Mouse (Mus musculus): Measurements from ENCODE around the gene Zfp148. TPM values are rescaled to one million over a fixed set of nuclear protein-coding genes. Genes with fewer than 3 reads are reported as not detected.

The Zfp148 gene
- 10 to 100 TPM; 44.3 to 57.6 TPM for polyA plus RNA-seq (2017; shearing (Covaris generic))

GRCm38 (mm10) chr16:33379944-33380881 is at the start of gene Zfp148:
TSS of gene Zfp148 (plus strand) at chr16:33380836.
- peak; percentile 83 for ATAC-seq

GRCm38 (mm10) chr16:33333015-33333414 is 47.6 kb upstream of the Zfp148 start:
- no peak for ATAC-seq

GRCm38 (mm10) chr16:33337177-33337576 is 43.5 kb upstream of the Zfp148 start:
- ATAC-seq: peak; percentile 93

- ATAC-seq: peak; percentile 57
Observed at GRCm38 (mm10) chr16:33337681-33338080, 43.0 kb upstream of the Zfp148 start.

- no peak for ATAC-seq
Observed at GRCm38 (mm10) chr16:33338492-33338891, 42.1 kb upstream of the Zfp148 start.

- ATAC-seq: no peak
Observed at GRCm38 (mm10) chr16:33339476-33339875, 41.2 kb upstream of the Zfp148 start.

GRCm38 (mm10) chr16:33342356-33342755 is 38.3 kb upstream of the Zfp148 start:
- ATAC-seq: no peak

GRCm38 (mm10) chr16:33343106-33343505 is 37.5 kb upstream of the Zfp148 start:
- ATAC-seq: no peak

GRCm38 (mm10) chr16:33343601-33344000 is 37.0 kb upstream of the Zfp148 start:
- peak; percentile 93 for ATAC-seq

- peak; percentile 15 for ATAC-seq
Observed at GRCm38 (mm10) chr16:33344379-33344778, 36.3 kb upstream of the Zfp148 start.

GRCm38 (mm10) chr16:33344875-33345274 is 35.8 kb upstream of the Zfp148 start:
- ATAC-seq: peak; percentile 40

GRCm38 (mm10) chr16:33346376-33346775 is 34.3 kb upstream of the Zfp148 start:
- no peak for ATAC-seq

GRCm38 (mm10) chr16:33347134-33347533 is 33.5 kb upstream of the Zfp148 start:
- no peak for ATAC-seq

- peak; percentile 77 for ATAC-seq
Observed at GRCm38 (mm10) chr16:33357805-33358204, 22.8 kb upstream of the Zfp148 start.

GRCm38 (mm10) chr16:33365772-33366171 is 14.9 kb upstream of the Zfp148 start:
- ATAC-seq: no peak

GRCm38 (mm10) chr16:33368632-33369031 is 12.0 kb upstream of the Zfp148 start:
- no peak for ATAC-seq

- peak; percentile 97 for ATAC-seq
Observed at GRCm38 (mm10) chr16:33370836-33371235, 9.8 kb upstream of the Zfp148 start.

GRCm38 (mm10) chr16:33372611-33373010 is 8.0 kb upstream of the Zfp148 start:
- ATAC-seq: no peak

- no peak for ATAC-seq
Observed at GRCm38 (mm10) chr16:33373326-33373725, 7.3 kb upstream of the Zfp148 start.

- ATAC-seq: no peak
Observed at GRCm38 (mm10) chr16:33376266-33376665, 4.4 kb upstream of the Zfp148 start.

- ATAC-seq: no peak
Observed at GRCm38 (mm10) chr16:33379219-33379943, 1.3 kb upstream of the Zfp148 start.

- ATAC-seq: peak; percentile 25
Observed at GRCm38 (mm10) chr16:33380882-33381613, 412 bp downstream of the Zfp148 start.

Data from CD4-positive, CD25-positive, alpha-beta regulatory T cell, adult 4 months (primary cell).